Mouse (Mus musculus): ENCODE measurements at regions not wholly inside any gene's neighbourhood (a gene's known extent, or its start where the extent isn't known, plus 50 kb on each side); places are given as distances from the start of the nearest gene placed in this dataset.
A peak's percentile ranks its signal among the peaks of the same experiment; 100 is the strongest.
"Not testable (repeated sequence)": the region's sequence is repeated elsewhere in the genome, so short reads cannot be mapped to it uniquely, and the experiment has no call there.

- no peak for DNase-seq (ENCODE audit: inconsistent age in 2 of 2, low spot score in 1 of 2)
Observed at GRCm38 (mm10) chr1:47306961-47307360, 414.3 kb upstream of the Slc39a10 start.

GRCm38 (mm10) chr1:47299311-47299710 lies 406.7 kb upstream of the Slc39a10 start:
- DNase-seq (ENCODE audit: inconsistent age in 2 of 2, low spot score in 1 of 2): no peak

- DNase-seq (ENCODE audit: inconsistent age in 2 of 2, low spot score in 1 of 2): no peak
Observed at GRCm38 (mm10) chr1:47285639-47286038, 393.0 kb upstream of the Slc39a10 start.

- DNase-seq (ENCODE audit: inconsistent age in 2 of 2, low spot score in 1 of 2): no peak
Observed at GRCm38 (mm10) chr1:47278321-47279020, 385.8 kb upstream of the Slc39a10 start.

- DNase-seq (ENCODE audit: inconsistent age in 2 of 2, low spot score in 1 of 2): peak in 1 of 2 experiments; percentile 26
Observed at GRCm38 (mm10) chr1:47277839-47278238, 385.2 kb upstream of the Slc39a10 start.

- no peak for DNase-seq (ENCODE audit: inconsistent age in 2 of 2, low spot score in 1 of 2)
Observed at GRCm38 (mm10) chr1:47272131-47272530, 379.5 kb upstream of the Slc39a10 start.

- DNase-seq (ENCODE audit: inconsistent age in 2 of 2, low spot score in 1 of 2): no peak
Observed at GRCm38 (mm10) chr1:47263611-47264010, 371.0 kb upstream of the Slc39a10 start.

- DNase-seq (ENCODE audit: inconsistent age in 2 of 2, low spot score in 1 of 2): no peak
Observed at GRCm38 (mm10) chr1:47261505-47262130, 369.0 kb upstream of the Slc39a10 start.

GRCm38 (mm10) chr1:47250706-47251105 lies 358.1 kb upstream of the Slc39a10 start:
- not testable (repeated sequence) for DNase-seq (ENCODE audit: inconsistent age in 2 of 2, low spot score in 1 of 2)

GRCm38 (mm10) chr1:47217088-47217487 lies 324.4 kb upstream of the Slc39a10 start:
- DNase-seq (ENCODE audit: inconsistent age in 2 of 2, low spot score in 1 of 2): no peak

GRCm38 (mm10) chr1:47216419-47217002 lies 323.9 kb upstream of the Slc39a10 start:
- no peak for DNase-seq (ENCODE audit: inconsistent age in 2 of 2, low spot score in 1 of 2)

GRCm38 (mm10) chr1:47213476-47213875 lies 320.8 kb upstream of the Slc39a10 start:
- no peak for DNase-seq (ENCODE audit: inconsistent age in 2 of 2, low spot score in 1 of 2)

- DNase-seq (ENCODE audit: inconsistent age in 2 of 2, low spot score in 1 of 2): no peak
Observed at GRCm38 (mm10) chr1:47193001-47193400, 300.3 kb upstream of the Slc39a10 start.

- no peak for DNase-seq (ENCODE audit: inconsistent age in 2 of 2, low spot score in 1 of 2)
Observed at GRCm38 (mm10) chr1:47164417-47164816, 271.8 kb upstream of the Slc39a10 start.

- DNase-seq (ENCODE audit: inconsistent age in 2 of 2, low spot score in 1 of 2): no peak
Observed at GRCm38 (mm10) chr1:47163808-47164410, 271.3 kb upstream of the Slc39a10 start.

GRCm38 (mm10) chr1:47130031-47130430 lies 237.4 kb upstream of the Slc39a10 start:
- DNase-seq (ENCODE audit: inconsistent age in 2 of 2, low spot score in 1 of 2): not testable (repeated sequence)

GRCm38 (mm10) chr1:47119636-47120035 lies 227.0 kb upstream of the Slc39a10 start:
- DNase-seq (ENCODE audit: inconsistent age in 2 of 2, low spot score in 1 of 2): no peak

- DNase-seq (ENCODE audit: inconsistent age in 2 of 2, low spot score in 1 of 2): not testable (repeated sequence)
Observed at GRCm38 (mm10) chr1:47116681-47117080, 224.0 kb upstream of the Slc39a10 start.

GRCm38 (mm10) chr1:47112494-47112893 lies 219.8 kb upstream of the Slc39a10 start:
- DNase-seq (ENCODE audit: inconsistent age in 2 of 2, low spot score in 1 of 2): no peak

- DNase-seq (ENCODE audit: inconsistent age in 2 of 2, low spot score in 1 of 2): no peak
Observed at GRCm38 (mm10) chr1:47104055-47104454, 211.4 kb upstream of the Slc39a10 start.

- no peak for DNase-seq (ENCODE audit: inconsistent age in 2 of 2, low spot score in 1 of 2)
Observed at GRCm38 (mm10) chr1:47103321-47103988, 210.8 kb upstream of the Slc39a10 start.

Data from adrenal gland, adult (tissue).